Mouse (Mus musculus): ENCODE results near the gene Siglecf.

Gene Siglecf

GRCm38 (mm10) chr7:43378226-43378625 is 27.1 kb downstream of the Siglecf start:
- no peak for DNase-seq (ENCODE audit: low spot score in 2 of 2)

- no peak for DNase-seq (ENCODE audit: low spot score in 2 of 2)
Observed at GRCm38 (mm10) chr7:43392349-43393121, 41.4 kb downstream of the Siglecf start.

- DNase-seq (ENCODE audit: low spot score in 2 of 2) = no peak
Observed at GRCm38 (mm10) chr7:43399501-43399900, 48.4 kb downstream of the Siglecf start.

GRCm38 (mm10) chr7:43402718-43403117 is 51.6 kb downstream of the Siglecf start:
- DNase-seq (ENCODE audit: low spot score in 2 of 2) = no peak

- no peak for DNase-seq (ENCODE audit: low spot score in 2 of 2)
Observed at GRCm38 (mm10) chr7:43407573-43407972, 56.4 kb downstream of the Siglecf start.

GRCm38 (mm10) chr7:43408131-43408553 is 57.0 kb downstream of the Siglecf start, which contains the start of gene Siglecg:
Gene Siglecg (plus strand): TSS chr7:43408204.
- DNase-seq (ENCODE audit: low spot score in 2 of 2) = no peak

GRCm38 (mm10) chr7:43409084-43409483 is 57.9 kb downstream of the Siglecf start:
- no peak for DNase-seq (ENCODE audit: low spot score in 2 of 2)
